Mouse (Mus musculus): ENCODE results near the gene Ccnf.

DNA sequence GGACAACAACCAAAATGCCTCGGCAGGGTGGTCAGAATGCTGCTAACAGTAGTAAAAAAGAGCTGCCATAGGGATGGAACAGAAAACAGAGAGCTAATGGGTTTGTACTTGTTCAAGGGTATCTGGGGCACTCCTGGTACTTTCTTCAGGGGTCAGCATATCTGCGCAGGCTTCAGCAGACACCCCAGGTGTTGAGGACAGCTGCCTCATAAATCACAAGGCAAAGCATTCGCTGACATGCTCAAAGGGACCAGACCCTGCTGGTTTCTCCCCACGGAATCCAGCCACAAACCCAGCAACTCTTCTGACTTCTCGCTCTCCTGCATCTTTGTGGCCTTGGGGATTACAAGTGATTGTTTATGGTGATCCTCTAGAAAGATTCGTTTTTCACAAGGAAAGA is 28.6 kb downstream of the Ccnf start:
- no peak for TF ChIP-seq CTCF (conservative IDR thresholded peaks at IDR 0.05 in 1 of 2, IDR thresholded peaks at IDR 0.05 in 1 of 2; ENCODE audit: low read depth in 2 of 2, low read length in 2 of 2)
- TF ChIP-seq USF1 (IDR thresholded peaks at IDR 0.05; ENCODE audit: low read depth, low read length), result no peak
- no peak for TF ChIP-seq RCOR1 (conservative IDR thresholded peaks at IDR 0.05; ENCODE audit: low read depth, low read length)
- TF ChIP-seq TCF12 (IDR thresholded peaks at IDR 0.05; ENCODE audit: low read depth, low read length), result no peak
- TF ChIP-seq SMC3 (IDR thresholded peaks at IDR 0.05; ENCODE audit: low read depth, low read length), result no peak
- TF ChIP-seq KAT2A (IDR thresholded peaks at IDR 0.05; ENCODE audit: insufficient replicate concordance, low read length), result no peak
- TF ChIP-seq POLR2A (IDR thresholded peaks at IDR 0.05; ENCODE audit: low read depth, low read length), result no peak
